Mouse (Mus musculus) erythroblast, embryonic 14.5 days (primary cell): ENCODE data around the gene Cldn3. TPM values are rescaled to one million over a fixed set of nuclear protein-coding genes. Genes with fewer than 3 reads are reported as not detected.

Source experiments
- H3K27me3 ChIP-seq: 2 replicates; pipeline ENCODE4 v1.6.1; 2012; ENCODE audit warnings: inconsistent platforms; ENCODE audit not compliant: control insufficient read depth
- H3K36me3 ChIP-seq: 2 replicates; pipeline ENCODE4 v1.6.1; 2012; ENCODE audit warnings: mild to moderate bottlenecking, inconsistent platforms; ENCODE audit not compliant: control insufficient read depth
- H3K4me1 ChIP-seq: 2 replicates; pipeline ENCODE4 v1.6.1; 2012; ENCODE audit warnings: inconsistent platforms; ENCODE audit not compliant: control insufficient read depth
- H3K4me3 ChIP-seq: replicated peaks from 2 replicates; pipeline ENCODE3; 2012; ENCODE audit warnings: moderate library complexity, mild to moderate bottlenecking, inconsistent platforms
- H3K9me3 ChIP-seq: 2 replicates; pipeline ENCODE4 v1.6.1; 2012; ENCODE audit warnings: low read length, inconsistent platforms, mixed read lengths; ENCODE audit not compliant: control insufficient read depth
- GATA1 ChIP-seq: IDR thresholded peaks from 2 replicates; pipeline ENCODE4 v1.6.1; 2012; ENCODE audit warnings: low read length, inconsistent platforms, mixed read lengths
- TAL1 ChIP-seq: IDR thresholded peaks from 3 replicates; pipeline ENCODE4 v1.6.1; 2012; ENCODE audit warnings: low read length, inconsistent platforms, mixed read lengths
- polyA plus RNA-seq: library from polyadenylated mRNA; stranded (reverse); fragments of >175 nt; gene quantifications from 2 replicates; pipeline ENCODE4 v1.2.3, GENCODE M21; 2012

The Cldn3 gene
- polyA plus RNA-seq, 1 experiment: 0.04 TPM

DNA sequence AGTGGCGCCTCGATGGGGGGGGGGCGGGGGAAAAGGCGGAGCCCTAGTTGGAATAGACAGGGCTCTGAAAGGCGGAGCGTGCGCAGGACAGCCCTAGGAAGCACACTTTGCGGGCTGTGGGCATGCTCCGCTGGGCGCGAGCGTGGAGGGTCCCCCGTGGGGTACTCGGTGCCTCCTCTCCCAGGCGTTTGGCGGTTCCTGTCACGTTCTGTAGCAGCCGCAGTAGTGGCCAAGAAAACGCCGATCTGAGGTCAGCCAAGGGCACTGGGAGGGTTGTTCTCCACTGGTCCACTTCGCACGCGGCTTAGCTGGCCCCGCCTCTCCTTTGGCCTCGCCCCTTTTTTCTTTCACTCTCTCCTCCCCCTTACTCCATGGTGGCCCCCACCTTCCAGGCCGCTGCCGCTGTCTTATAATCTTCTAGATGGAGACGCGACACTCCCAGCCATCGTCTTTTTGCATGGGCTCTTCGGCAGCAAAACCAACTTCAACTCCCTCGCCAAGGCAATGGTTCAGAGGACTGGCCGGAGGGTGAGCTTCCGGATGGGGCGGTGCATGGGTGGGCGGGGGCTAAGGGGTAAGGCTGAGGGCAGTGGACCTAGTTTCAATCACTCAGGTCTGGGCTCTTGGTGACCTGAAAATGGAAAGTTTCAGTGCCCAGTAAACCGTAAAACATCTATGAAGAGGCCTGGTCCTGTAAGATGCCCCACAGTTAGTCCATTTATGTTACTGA, 23.7 kb downstream of the Cldn3 start:
- peaks cover 11% of the 10 kb centered on the region for H3K36me3 ChIP-seq
- TF ChIP-seq TAL1 (no peak), GATA1 (no peak)
- peaks cover 20% of the 10 kb centered on the region for H3K27me3 ChIP-seq
- H3K4me3 ChIP-seq: peak overlapping the region; percentile 84
- no peaks in the 10 kb centered on the region for H3K9me3 ChIP-seq
- peaks cover 57% of the 10 kb centered on the region for H3K4me1 ChIP-seq

GRCm38 (mm10) chr5:135010320-135010709, 24.3 kb downstream of the Cldn3 start:
- no peaks in the 10 kb centered on the region for H3K9me3 ChIP-seq
- H3K27me3 ChIP-seq: peaks cover 15% of the 10 kb centered on the region
- TF ChIP-seq TAL1 (no peak), GATA1 (no peak)
- H3K36me3 ChIP-seq: peaks cover 11% of the 10 kb centered on the region
- H3K4me1 ChIP-seq: peaks cover 59% of the 10 kb centered on the region
- H3K4me3 ChIP-seq: peak overlapping the region; percentile 84

DNA sequence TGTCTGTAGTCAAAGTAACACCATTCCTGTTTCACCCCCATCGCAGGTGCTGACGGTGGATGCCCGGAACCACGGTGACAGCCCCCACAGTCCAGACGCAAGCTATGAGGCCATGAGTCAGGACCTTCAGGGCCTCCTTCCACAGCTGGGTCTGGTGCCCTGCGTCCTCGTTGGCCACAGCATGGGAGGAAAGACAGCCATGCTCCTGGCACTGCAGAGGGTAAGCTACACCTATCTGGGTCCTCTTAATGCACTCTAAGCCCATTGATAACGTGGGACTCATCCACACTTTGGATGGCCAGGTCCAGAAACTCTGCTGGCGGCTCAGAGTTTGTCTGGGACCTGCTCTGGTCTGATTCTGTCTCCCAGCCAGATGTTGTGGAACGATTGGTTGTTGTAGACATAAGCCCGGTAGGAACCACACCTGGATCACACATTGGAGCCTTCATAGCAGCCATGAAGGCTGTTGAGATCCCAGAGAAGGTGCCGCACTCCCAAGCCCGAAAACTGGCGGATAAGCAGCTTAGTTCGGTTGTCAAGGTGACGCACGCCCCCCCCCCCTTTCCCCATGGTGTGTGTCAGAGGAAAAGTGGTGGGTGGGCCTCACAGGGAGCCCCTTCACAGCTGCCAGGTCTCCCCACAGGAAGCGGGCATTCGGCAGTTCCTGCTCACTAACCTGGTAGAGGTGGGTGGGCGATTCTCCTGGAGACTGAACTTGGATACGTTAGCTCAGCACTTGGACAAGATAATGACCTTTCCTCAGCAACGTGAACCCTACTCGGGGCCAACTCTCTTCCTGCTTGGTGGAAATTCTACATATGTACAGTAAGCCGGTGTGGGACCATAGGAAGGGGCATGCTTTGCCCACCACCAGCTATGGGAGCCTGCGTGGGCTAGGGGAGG, 25.1 kb downstream of the Cldn3 start:
- H3K4me1 ChIP-seq: peaks cover 62% of the 10 kb centered on the region
- TF ChIP-seq GATA1 (no peak), TAL1 (no peak)
- no peaks in the 10 kb centered on the region for H3K9me3 ChIP-seq
- H3K4me3 ChIP-seq: no peak overlapping the region
- H3K36me3 ChIP-seq: peaks cover 11% of the 10 kb centered on the region
- H3K27me3 ChIP-seq: peaks cover 11% of the 10 kb centered on the region

GRCm38 (mm10) chr5:135011809-135012613, 26.0 kb downstream of the Cldn3 start:
- H3K4me3 ChIP-seq: peak overlapping the region; percentile 16
- no peaks in the 10 kb centered on the region for H3K9me3 ChIP-seq
- TF ChIP-seq GATA1 (no peak), TAL1 (no peak)
- peaks cover 8% of the 10 kb centered on the region; the same call in 1 of the 2 replicates for H3K27me3 ChIP-seq
- peaks cover 11% of the 10 kb centered on the region for H3K36me3 ChIP-seq
- peaks cover 62% of the 10 kb centered on the region for H3K4me1 ChIP-seq

GRCm38 (mm10) chr5:135012671-135013441, 26.8 kb downstream of the Cldn3 start:
- H3K4me3 ChIP-seq: no peak overlapping the region
- no peaks in the 10 kb centered on the region for H3K9me3 ChIP-seq
- H3K36me3 ChIP-seq: peaks cover 11% of the 10 kb centered on the region
- TF ChIP-seq GATA1: no peak
- no peak for TF ChIP-seq TAL1
- peaks cover 58% of the 10 kb centered on the region for H3K4me1 ChIP-seq
- peaks cover under 1% of the 10 kb centered on the region; the same call in 1 of the 2 replicates for H3K27me3 ChIP-seq

- Histone ChIP-seq H3K9me3 (no peaks in the 10 kb centered on the region), H3K4me3 (no peak overlapping the region), H3K27me3 (no peaks in the 10 kb centered on the region)
Observed at GRCm38 (mm10) chr5:135015497-135015896, 29.5 kb downstream of the Cldn3 start.

GRCm38 (mm10) chr5:135016224-135016759, 30.3 kb downstream of the Cldn3 start:
- H3K4me3 ChIP-seq: no peak overlapping the region
- H3K9me3 ChIP-seq: no peaks in the 10 kb centered on the region
- peaks cover 23% of the 10 kb centered on the region for H3K4me1 ChIP-seq
- no peaks in the 10 kb centered on the region for H3K27me3 ChIP-seq
- TF ChIP-seq GATA1 (no peak), TAL1 (no peak)
- peaks cover 6% of the 10 kb centered on the region for H3K36me3 ChIP-seq

More at GRCm38 (mm10) chr5:135015497-135015896, 29.5 kb downstream of the Cldn3 start:
- no peak for TF ChIP-seq GATA1
- TF ChIP-seq TAL1: no peak
- Histone ChIP-seq H3K36me3 (peaks cover 11% of the 10 kb centered on the region), H3K4me1 (peaks cover 31% of the 10 kb centered on the region)

DNA sequence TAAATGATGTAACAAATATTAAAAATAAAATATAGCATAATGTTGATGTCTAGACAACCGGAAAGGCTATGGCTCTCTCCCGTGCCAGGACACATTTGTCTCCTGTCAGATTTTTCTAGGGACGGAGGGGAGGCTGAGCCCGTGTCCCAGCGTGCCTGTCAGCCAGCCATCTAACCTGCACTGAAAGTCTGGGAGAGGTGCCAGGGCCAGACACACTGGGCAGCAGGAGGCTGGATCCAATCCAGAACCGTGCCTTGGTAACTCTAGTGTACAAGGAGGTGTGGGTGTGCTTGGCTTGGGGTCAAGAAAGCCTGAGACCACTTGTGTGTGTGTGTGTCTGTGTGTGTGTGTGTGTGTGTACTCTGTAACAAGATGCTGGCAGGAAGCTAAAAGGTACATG, 35.8 kb downstream of the Cldn3 start:
- Histone ChIP-seq H3K27me3 (peaks cover 37% of the 10 kb centered on the region), H3K4me1 (peaks cover 27% of the 10 kb centered on the region), H3K4me3 (no peak overlapping the region), H3K36me3 (no peaks in the 10 kb centered on the region), H3K9me3 (no peaks in the 10 kb centered on the region)
- TF ChIP-seq TAL1 (no peak), GATA1 (no peak)
